Mouse (Mus musculus): ENCODE results near the gene G430095P16Rik. TPM values are rescaled to one million over a fixed set of nuclear protein-coding genes. Genes with fewer than 3 reads are reported as not detected.

Gene G430095P16Rik
- total RNA-seq, 2 experiments from 2014 or later: not detected

- no peak for DNase-seq (ENCODE audit: low spot score in 2 of 2)
Observed at GRCm38 (mm10) chr8:84718959-84719690, 3.7 kb upstream of the G430095P16Rik start.

DNA sequence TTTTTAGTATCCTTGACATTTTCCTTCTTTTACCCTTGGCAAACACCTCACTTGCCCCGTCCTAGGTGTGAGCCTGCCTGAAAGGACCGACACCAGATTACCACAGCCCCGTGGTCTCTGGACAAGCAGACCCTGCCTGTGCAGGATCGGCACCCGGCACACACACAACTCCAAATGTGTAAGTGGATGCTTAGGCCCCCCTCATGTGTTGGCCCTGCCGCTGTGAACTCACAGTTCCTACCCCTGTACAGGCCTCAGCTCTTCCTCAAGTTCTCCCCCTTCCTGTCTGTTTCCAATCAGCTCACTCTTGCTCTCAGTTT lies 317 bp upstream of the G430095P16Rik start:
- no peak for DNase-seq (ENCODE audit: low spot score in 2 of 2)

DNA sequence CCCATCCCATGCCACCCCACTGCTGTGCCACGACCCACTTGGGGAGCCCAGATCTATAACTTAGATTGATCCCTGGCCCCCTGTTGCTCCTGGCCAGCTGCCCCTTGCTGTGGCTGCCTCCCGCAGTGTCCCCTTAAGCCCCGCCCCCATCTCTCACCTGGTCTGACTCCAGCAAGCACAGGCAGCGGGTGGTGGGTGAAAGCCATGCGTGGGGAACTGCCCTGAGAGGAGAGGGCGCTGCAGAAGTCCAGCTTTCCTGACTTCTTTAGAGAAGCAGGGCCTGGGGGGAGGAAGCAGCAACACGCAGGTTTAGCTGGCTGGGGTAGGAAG lies 729 bp downstream of the G430095P16Rik start:
- DNase-seq (ENCODE audit: low spot score in 2 of 2): no peak

GRCm38 (mm10) chr8:84724683-84725082 lies 1.9 kb downstream of the G430095P16Rik start:
- DNase-seq (ENCODE audit: low spot score in 2 of 2): no peak

DNA sequence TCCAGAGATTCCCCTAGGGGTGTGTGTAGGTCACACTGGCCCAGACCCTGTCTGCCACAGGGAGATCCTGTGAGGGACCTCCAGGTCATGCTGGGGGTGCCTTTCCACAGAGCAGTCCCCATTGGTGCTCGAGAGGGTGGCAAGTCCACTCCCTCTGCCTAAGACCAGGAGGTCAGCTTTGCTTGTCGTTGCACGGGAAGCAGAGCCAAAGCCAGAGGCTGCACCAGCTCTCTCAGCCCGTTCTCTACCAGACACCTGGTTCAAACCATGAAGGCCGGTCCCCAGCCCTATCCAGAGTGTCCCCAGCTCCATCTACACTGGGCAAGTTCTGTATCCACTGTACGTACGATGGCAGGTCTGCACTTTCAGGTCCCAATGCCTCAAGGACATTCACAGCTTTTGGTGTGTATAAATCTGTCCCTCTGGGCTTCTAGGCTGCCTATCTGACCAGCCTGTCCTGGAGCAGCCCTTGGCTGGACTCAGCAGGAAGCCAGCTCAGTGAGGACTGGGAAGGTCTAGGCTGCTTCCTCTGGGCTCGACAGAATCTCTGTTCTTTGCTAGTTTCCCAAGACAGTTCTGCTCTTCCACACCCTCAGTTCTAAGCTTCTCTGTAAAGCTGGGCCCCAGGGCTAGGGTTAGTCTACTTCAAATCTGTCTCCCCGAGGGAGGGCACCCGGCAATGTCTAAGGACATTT lies 2.6 kb downstream of the G430095P16Rik start:
- DNase-seq (ENCODE audit: low spot score in 2 of 2): no peak

- no peak for DNase-seq (ENCODE audit: low spot score in 2 of 2)
Observed at GRCm38 (mm10) chr8:84725941-84726259, 3.1 kb downstream of the G430095P16Rik start.

GRCm38 (mm10) chr8:84728474-84728873 lies 5.7 kb downstream of the G430095P16Rik start:
- no peak for DNase-seq (ENCODE audit: low spot score in 2 of 2)

DNA sequence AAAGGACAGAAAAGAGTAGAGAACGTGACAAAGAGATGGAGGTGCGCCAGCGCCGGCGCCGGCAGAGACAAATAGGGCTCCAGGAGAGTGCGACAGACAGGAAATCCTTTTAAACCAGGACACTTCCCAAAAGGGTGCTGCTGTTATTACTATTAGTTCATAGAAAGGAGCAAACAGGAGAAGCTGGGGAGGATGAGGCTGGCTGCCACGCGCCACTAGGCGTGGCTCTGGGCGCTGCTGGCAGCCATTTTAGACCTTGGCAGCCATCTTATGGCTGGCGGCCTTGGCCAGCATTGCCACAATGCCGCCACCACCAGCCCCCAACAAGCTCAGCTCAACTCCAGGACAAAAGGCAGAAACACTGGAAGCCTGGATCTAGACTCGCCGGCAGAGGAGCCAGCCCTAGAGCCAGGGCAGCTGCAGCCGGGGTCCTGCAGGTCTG lies 7.1 kb downstream of the G430095P16Rik start:
- no peak for DNase-seq (ENCODE audit: low spot score in 2 of 2)

DNA sequence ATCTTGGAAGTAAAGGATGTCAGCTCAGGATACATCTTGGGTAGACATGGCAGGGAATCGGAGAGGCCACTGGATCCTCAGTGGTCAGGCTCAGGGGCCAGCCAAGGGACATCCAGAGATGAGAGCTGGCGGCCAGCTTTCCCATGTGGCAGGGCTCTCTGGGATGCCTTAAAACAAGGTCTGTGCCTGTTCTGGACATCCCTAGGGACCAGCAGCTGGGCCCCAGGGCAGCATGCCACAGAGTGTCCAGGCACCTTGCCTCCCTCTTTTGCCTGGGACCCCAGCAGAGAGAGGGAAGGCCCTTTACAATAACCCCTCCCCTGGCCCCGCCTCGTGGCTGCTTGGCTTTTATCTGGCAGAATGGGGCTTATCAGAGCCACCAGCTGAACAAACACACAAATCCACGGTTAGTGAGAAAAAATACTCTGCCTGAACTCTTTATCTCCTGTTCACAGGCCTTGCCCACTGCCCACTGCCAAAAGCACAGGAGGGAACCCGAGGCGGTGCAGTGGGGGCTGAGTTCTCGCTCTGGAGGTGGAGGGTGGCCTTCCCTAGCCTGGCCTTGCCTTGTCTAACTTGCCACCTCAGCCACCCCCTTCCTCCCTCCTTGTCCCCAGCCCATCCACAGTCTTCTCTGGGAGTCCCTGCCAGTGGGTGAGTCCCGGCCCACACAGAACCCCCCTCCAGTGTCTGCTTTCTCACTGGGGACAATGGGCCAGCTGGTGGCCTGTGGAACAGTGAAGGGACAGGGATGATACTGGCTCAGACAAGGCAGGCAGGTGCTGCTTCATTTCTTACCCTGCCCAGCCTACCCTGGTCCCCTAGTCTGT lies 7.9 kb downstream of the G430095P16Rik start:
- DNase-seq (ENCODE audit: low spot score in 2 of 2): no peak

DNA sequence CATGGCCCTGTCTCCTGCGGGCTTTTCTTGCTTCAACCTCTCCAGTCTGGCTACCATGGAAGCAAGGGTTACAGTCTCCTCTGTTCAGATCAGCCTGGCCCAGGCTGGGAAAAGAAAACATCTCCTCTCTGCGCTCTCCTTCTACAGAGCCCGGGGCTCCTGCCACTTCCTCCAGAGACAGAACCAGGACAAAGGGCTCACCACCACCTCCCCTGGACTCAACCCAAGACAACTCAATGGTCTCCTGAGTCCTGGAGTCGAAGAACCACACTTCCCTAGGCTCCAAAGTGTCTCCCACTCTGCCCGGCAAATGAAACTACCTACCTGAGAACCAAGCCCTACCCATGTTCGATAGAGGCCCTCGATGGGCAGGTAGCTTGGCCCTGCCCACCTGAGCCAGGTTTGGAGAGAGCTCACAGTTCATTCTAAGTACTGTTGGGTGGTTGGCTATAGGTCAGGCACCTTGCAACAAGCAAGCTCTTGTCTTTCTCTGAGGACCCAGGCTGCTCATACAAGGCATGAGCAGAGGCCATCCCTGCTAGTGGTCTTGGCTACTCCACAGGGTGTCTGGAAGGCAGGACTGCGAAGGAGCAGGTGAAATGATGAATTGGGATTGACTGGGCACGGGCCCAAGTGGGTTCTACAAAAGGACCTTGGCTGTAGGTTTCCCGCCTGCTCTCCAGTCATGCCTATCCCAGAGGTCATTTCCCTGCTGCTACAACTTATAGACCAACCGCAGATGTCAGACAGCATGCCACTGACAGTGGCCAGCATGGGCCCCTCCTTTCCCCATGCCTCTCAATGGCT lies 8.8 kb downstream of the G430095P16Rik start:
- no peak for DNase-seq (ENCODE audit: low spot score in 2 of 2)

DNA sequence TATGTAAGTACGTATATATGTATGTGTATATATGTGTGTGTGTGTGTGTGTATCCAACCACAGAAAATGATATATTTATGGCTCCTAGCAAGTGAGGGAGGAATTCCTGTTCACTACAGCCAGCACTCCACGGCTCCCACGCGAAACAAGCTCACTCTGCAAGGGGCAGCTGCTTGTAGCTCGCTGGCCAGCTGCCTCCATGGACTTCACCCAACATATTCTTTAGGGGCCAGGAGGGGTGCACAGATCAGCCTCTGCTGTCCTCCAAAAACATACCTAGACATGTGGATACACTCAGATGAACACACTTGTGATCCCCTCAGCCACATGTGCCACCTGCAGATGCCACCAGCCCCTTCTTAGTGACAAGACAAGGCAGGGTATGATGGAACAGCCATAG lies 9.7 kb downstream of the G430095P16Rik start:
- no peak for DNase-seq (ENCODE audit: low spot score in 2 of 2)

DNA sequence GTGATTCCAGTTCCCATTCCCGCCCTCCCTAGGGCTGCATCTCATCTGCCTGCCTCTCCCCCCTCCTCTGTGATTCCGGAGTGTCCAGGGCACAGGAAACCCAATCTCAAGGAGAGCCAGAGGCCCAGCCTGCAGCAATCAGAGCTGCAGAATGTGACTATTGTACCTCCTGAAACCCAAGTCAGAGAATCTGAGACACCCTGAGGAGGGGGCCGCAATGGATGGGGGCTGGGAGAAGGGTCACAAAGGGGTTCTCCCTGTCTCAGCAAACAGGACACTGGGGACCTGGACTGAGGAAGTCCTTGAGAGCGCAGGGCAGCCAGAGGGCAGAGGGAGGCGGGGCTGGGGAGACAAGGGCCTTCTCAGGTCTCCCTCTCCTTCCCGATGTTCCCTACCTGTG lies 10.2 kb downstream of the G430095P16Rik start:
- no peak for DNase-seq (ENCODE audit: low spot score in 2 of 2)

GRCm38 (mm10) chr8:84733959-84734358 lies 11.2 kb downstream of the G430095P16Rik start:
- DNase-seq (ENCODE audit: low spot score in 2 of 2): no peak

GRCm38 (mm10) chr8:84734680-84735079 lies 11.9 kb downstream of the G430095P16Rik start:
- DNase-seq (ENCODE audit: low spot score in 2 of 2): no peak

GRCm38 (mm10) chr8:84735597-84735996 lies 12.8 kb downstream of the G430095P16Rik start:
- no peak for DNase-seq (ENCODE audit: low spot score in 2 of 2)

- DNase-seq (ENCODE audit: low spot score in 2 of 2): no peak
Observed at GRCm38 (mm10) chr8:84736521-84736920, 13.7 kb downstream of the G430095P16Rik start.

DNA sequence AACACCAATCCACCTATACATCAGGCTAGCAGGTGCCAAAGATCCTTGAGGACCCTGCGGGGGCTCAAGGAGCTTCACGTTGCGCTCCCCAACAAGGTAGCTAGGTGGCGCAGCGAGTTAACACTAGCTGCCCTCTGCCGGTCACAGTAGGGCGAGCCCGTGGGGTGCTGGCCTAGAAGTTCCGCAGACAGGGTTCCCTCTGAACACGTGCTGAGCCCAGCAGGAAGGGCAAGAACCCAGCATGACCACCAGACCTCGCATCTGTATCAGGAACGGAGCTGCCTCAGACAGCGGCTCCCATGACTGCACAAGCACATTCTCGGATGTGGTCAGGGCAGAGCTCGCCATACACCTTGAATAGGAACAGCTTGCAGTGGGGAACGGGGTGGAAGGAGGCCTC lies 14.8 kb downstream of the G430095P16Rik start:
- DNase-seq (ENCODE audit: low spot score in 2 of 2): peak in 1 of 2 experiments; percentile 76

- DNase-seq (ENCODE audit: low spot score in 2 of 2): no peak
Observed at GRCm38 (mm10) chr8:84738266-84738665, 15.5 kb downstream of the G430095P16Rik start.

DNA sequence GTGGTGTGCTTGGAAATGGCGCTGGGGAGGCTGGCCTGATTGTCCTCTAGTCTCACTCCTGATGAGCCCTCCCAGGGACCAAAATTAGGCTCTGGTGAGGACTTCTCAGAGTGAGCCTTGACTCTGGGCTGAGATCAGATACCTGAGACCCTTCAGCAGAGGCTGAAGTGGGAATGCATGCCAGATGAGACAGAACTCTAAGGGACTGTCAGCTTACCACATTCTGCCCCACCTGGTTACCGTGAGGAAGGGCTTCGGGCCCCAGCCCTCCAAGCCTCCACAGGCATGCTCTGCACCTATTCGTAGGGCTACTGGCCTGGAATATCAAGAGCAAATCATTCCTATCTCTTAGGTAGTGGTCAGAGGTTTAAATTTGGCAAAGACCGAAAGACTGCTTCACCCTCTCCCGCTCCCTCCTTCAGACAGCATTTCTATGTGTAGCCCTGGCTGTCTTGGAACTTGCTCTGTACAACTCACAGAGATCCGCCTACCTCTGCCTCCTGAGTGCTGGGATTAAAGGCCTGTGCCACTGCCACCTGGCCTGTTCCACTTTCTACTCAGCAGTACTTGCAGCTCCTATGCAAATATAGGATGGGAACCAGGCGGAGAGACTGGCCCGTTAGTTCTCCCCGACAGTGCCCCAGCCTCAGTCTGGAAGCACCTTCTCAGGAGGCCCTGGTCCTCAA lies 16.1 kb downstream of the G430095P16Rik start:
- no peak for DNase-seq (ENCODE audit: low spot score in 2 of 2)

DNA sequence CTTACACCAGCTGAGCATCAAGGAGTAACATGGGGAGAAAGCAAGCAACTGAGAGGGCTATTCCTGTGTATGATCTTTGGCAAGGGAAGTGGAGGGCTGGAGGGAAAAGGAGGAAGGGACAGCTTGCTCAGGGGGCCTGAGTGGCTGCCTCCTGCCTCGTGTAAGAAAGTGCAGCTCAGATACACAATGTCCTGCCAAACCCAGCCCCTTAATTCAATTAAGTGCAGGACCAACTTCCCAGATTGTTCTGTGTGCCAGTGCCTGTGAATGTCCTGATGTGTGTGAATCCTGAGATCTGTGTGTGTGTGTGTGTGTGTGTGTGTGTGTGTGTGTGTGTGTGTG lies 16.6 kb downstream of the G430095P16Rik start:
- DNase-seq (ENCODE audit: low spot score in 2 of 2): no peak

All from left cerebral cortex, adult 18-20 months (tissue).